Mouse (Mus musculus): ENCODE measurements around the gene Dyrk4. TPM values are rescaled to one million over a fixed set of nuclear protein-coding genes. Genes with fewer than 3 reads are reported as not detected.
A peak's percentile ranks its signal among the peaks of the same experiment; 100 is the strongest.

The Dyrk4 gene
- total and polyA plus RNA-seq, 3 experiments: 0.08 TPM; not detected in 2

DNA sequence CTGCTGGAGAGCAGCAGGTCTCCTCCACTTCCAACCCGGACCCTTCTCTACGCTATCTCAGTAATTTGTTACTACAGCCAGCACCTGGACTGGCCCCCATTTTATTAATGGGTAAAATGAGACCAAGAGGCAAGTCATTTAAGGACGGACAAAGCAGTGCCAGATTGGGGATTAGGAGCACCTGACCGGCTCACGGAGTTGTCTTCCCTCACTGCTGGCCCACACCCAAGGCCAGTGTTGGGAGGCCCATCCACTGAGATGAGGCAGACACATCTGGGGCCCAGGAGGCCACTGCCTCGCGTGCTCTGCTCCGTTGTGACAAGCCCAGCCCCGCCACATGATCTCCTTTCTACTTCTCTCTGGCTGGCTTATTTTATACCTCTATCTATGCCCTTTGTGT lies 41.8 kb upstream of the Dyrk4 start:
- H3K27me3 ChIP-seq (ENCODE audit: control insufficient read depth in 1 of 2, insufficient read depth in 2 of 2, low read length in 2 of 2): no peaks in the 10 kb centered on the region
- TF ChIP-seq MAFK (IDR thresholded peaks at IDR 0.05; ENCODE audit: borderline replicate concordance, low read depth, low read length) (no peak), ELF1 (IDR thresholded peaks at IDR 0.05; ENCODE audit: low read depth, low read length) (no peak), CTCF (IDR thresholded peaks at IDR 0.05 in 2 of 3, conservative IDR thresholded peaks at IDR 0.05 in 1 of 3; ENCODE audit: control insufficient read depth in 1 of 3, insufficient read depth in 1 of 3, low read depth in 2 of 3, low read length in 3 of 3, poor library complexity in 1 of 3, severe bottlenecking in 1 of 3) (no peak), USF2 (IDR thresholded peaks at IDR 0.05; ENCODE audit: borderline replicate concordance in 1 of 2, insufficient read depth in 1 of 2, low read depth in 1 of 2, low read length in 2 of 2) (no peak), EP300 (IDR thresholded peaks at IDR 0.05; ENCODE audit: low read depth in 1 of 2, low read length in 2 of 2) (no peak), ETS1 (IDR thresholded peaks at IDR 0.05; ENCODE audit: low read depth, low read length) (no peak), TAL1 (IDR thresholded peaks at IDR 0.05; ENCODE audit: low read length) (no peak), E2F4 (IDR thresholded peaks at IDR 0.05; ENCODE audit: borderline replicate concordance, low read depth, low read length) (no peak), CHD1 (IDR thresholded peaks at IDR 0.05; ENCODE audit: low read depth, low read length) (no peak), MAX (IDR thresholded peaks at IDR 0.05; ENCODE audit: low read length) (no peak), MAZ (IDR thresholded peaks at IDR 0.05; ENCODE audit: low read depth, low read length) (no peak), POLR2A (IDR thresholded peaks at IDR 0.05; ENCODE audit: control insufficient read depth in 1 of 2, insufficient read depth in 1 of 2, low read depth in 1 of 2, low read length in 2 of 2, poor library complexity in 1 of 2) (no peak), ZKSCAN1 (IDR thresholded peaks at IDR 0.05; ENCODE audit: low read depth, low read length) (no peak), POLR2AphosphoS5 (IDR thresholded peaks at IDR 0.05; ENCODE audit: borderline replicate concordance, low read depth, low read length) (no peak)
- no peaks in the 10 kb centered on the region for H3K79me2 ChIP-seq (ENCODE audit: control insufficient read depth, insufficient read depth, low read length, poor library complexity)
- H3K36me3 ChIP-seq (ENCODE audit: control insufficient read depth in 1 of 2, insufficient read depth in 2 of 2, low read length in 2 of 2): peaks cover 3 to 8% of the 10 kb centered on the region in 2 experiments
- H3K9me3 ChIP-seq (replicated peaks; ENCODE audit: insufficient read depth, low read length): no peaks in the 10 kb centered on the region
- H3K4me1 ChIP-seq (ENCODE audit: control insufficient read depth in 1 of 2, insufficient read depth in 2 of 2, low read length in 2 of 2): peaks cover 0 to 3% of the 10 kb centered on the region in 2 experiments; a peak in 2 of 4 replicates
- DNase-seq (ENCODE audit: low read depth, low spot score): peak; percentile 13
- H3K27ac ChIP-seq (ENCODE audit: control insufficient read depth, low read depth, low read length): peak overlapping the region; percentile 57; the same call in 1 of the 2 replicates
- H3K4me3 ChIP-seq (ENCODE audit: control insufficient read depth in 1 of 2, insufficient read depth in 1 of 2, low read depth in 2 of 2, low read length in 2 of 2): no peak overlapping the region
- no peak overlapping the region for H3K9ac ChIP-seq (ENCODE audit: control insufficient read depth, low read depth, low read length, poor library complexity, severe bottlenecking)

DNA sequence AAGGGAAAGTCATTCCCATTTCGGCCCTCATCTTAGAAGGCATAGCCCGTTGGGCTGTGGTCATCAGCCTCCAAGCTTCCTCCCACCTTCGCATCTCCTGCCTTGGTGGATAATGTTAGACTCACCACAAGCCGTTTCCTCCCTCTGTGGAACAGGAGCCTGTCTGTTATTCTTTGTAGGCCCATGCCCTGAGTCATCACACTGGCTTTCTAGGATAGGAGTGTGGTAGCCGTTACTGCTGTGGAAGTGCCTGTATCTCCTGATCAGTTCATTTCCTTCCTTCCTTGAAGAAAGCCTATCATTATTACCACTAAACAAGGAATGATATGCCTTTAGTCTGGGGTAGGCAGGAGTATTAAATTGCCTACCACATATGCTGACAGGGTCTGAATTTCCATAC lies 41.1 kb upstream of the Dyrk4 start:
- H3K27me3 ChIP-seq (ENCODE audit: control insufficient read depth in 1 of 2, insufficient read depth in 2 of 2, low read length in 2 of 2): no peaks in the 10 kb centered on the region
- no peaks in the 10 kb centered on the region for H3K79me2 ChIP-seq (ENCODE audit: control insufficient read depth, insufficient read depth, low read length, poor library complexity)
- peak overlapping the region; percentile 30 for H3K9ac ChIP-seq (ENCODE audit: control insufficient read depth, low read depth, low read length, poor library complexity, severe bottlenecking)
- H3K36me3 ChIP-seq (ENCODE audit: control insufficient read depth in 1 of 2, insufficient read depth in 2 of 2, low read length in 2 of 2): peaks cover 3 to 8% of the 10 kb centered on the region in 2 experiments
- peaks cover 0 to 3% of the 10 kb centered on the region in 2 experiments; a peak in 2 of 4 replicates for H3K4me1 ChIP-seq (ENCODE audit: control insufficient read depth in 1 of 2, insufficient read depth in 2 of 2, low read length in 2 of 2)
- H3K4me3 ChIP-seq (ENCODE audit: control insufficient read depth in 1 of 2, insufficient read depth in 1 of 2, low read depth in 2 of 2, low read length in 2 of 2): no peak overlapping the region
- DNase-seq (ENCODE audit: low read depth, low spot score): peak; percentile 58
- H3K27ac ChIP-seq (ENCODE audit: control insufficient read depth, low read depth, low read length): peak overlapping the region; percentile 83
- H3K9me3 ChIP-seq (replicated peaks; ENCODE audit: insufficient read depth, low read length): no peaks in the 10 kb centered on the region
- TF ChIP-seq NELFE (IDR thresholded peaks at IDR 0.05; ENCODE audit: low read depth, low read length) (no peak), RCOR1 (IDR thresholded peaks at IDR 0.05; ENCODE audit: low read depth, low read length) (no peak), USF2 (IDR thresholded peaks at IDR 0.05; ENCODE audit: borderline replicate concordance in 1 of 2, insufficient read depth in 1 of 2, low read depth in 1 of 2, low read length in 2 of 2) (no peak), ZC3H11A (IDR thresholded peaks at IDR 0.05; ENCODE audit: low read depth, low read length) (no peak), MAX (IDR thresholded peaks at IDR 0.05; ENCODE audit: low read length) (no peak), ETS1 (IDR thresholded peaks at IDR 0.05; ENCODE audit: low read depth, low read length) (no peak), EP300 (IDR thresholded peaks at IDR 0.05; ENCODE audit: low read depth in 1 of 2, low read length in 2 of 2) (peak; percentile 71 to 83), ZKSCAN1 (IDR thresholded peaks at IDR 0.05; ENCODE audit: low read depth, low read length) (no peak), GABPA (IDR thresholded peaks at IDR 0.05; ENCODE audit: low read depth, low read length) (no peak), MAZ (IDR thresholded peaks at IDR 0.05; ENCODE audit: low read depth, low read length) (no peak), JUND (IDR thresholded peaks at IDR 0.05; ENCODE audit: low read depth, low read length) (no peak), MYB (IDR thresholded peaks at IDR 0.05; ENCODE audit: low read depth, low read length) (peak; percentile 81), ELF1 (IDR thresholded peaks at IDR 0.05; ENCODE audit: low read depth, low read length) (no peak), USF1 (IDR thresholded peaks at IDR 0.05; ENCODE audit: low read depth, low read length) (no peak), UBTF (IDR thresholded peaks at IDR 0.05; ENCODE audit: borderline replicate concordance, insufficient read depth, low read depth, low read length) (no peak), HCFC1 (IDR thresholded peaks at IDR 0.05; ENCODE audit: low read depth, low read length) (no peak), NRF1 (IDR thresholded peaks at IDR 0.05; ENCODE audit: insufficient read depth, low read depth, low read length, poor library complexity, severe bottlenecking) (no peak), TBP (IDR thresholded peaks at IDR 0.05; ENCODE audit: low read depth, low read length) (0 out of 2 replicates have a peak, but pooled peaks have one; percentile 28), E2F4 (IDR thresholded peaks at IDR 0.05; ENCODE audit: borderline replicate concordance, low read depth, low read length) (no peak), MAFK (IDR thresholded peaks at IDR 0.05; ENCODE audit: borderline replicate concordance, low read depth, low read length) (no peak), CTCF (IDR thresholded peaks at IDR 0.05 in 2 of 3, conservative IDR thresholded peaks at IDR 0.05 in 1 of 3; ENCODE audit: control insufficient read depth in 1 of 3, insufficient read depth in 1 of 3, low read depth in 2 of 3, low read length in 3 of 3, poor library complexity in 1 of 3, severe bottlenecking in 1 of 3) (no peak), TCF12 (IDR thresholded peaks at IDR 0.05; ENCODE audit: low read depth, low read length) (no peak), POLR2AphosphoS2 (IDR thresholded peaks at IDR 0.05; ENCODE audit: low read length) (no peak), RAD21 (IDR thresholded peaks at IDR 0.05; ENCODE audit: low read depth, low read length) (no peak), ZMIZ1 (IDR thresholded peaks at IDR 0.05; ENCODE audit: low read depth, low read length) (no peak)
